Mouse (Mus musculus) gastrocnemius, adult 2 months (tissue): ENCODE measurements around the gene Rad51ap1. TPM values are rescaled to one million over a fixed set of nuclear protein-coding genes. Genes with fewer than 3 reads are reported as not detected.

Source experiments
- DNase-seq: peaks from one replicate; pipeline ENCODE4 v3.0.0; 2022
- H3K27ac ChIP-seq: fragments of 200-600 bp; 2 replicates; pipeline ENCODE4 v1.8.1; 2022; ENCODE audit warnings: mild to moderate bottlenecking
- H3K4me3 ChIP-seq: fragments of 200-600 bp; 2 replicates; pipeline ENCODE4 v1.8.1; 2022; ENCODE audit warnings: mild to moderate bottlenecking, moderate library complexity
- CTCF ChIP-seq: fragments of 200-600 bp; IDR thresholded peaks from 2 replicates; pipeline ENCODE4 v1.8.1; 2022; ENCODE audit warnings: antibody characterized with exemption, mild to moderate bottlenecking, moderate library complexity
- intact Hi-C: fragments of 180-260 bp; cut with DNase I; formaldehyde crosslinking; loops from one replicate; pipeline ENCODE4 v1.15.1; 2025
- long read RNA-seq, 2 experiments: library from polyadenylated mRNA; stranded (forward); transcript quantifications; one replicate each; pipeline ENCODE4 v2.0.0; 2021
- total RNA-seq, 2 experiments: library from RNA; stranded (reverse); gene quantifications; 2 replicates each; pipeline ENCODE4 v1.2.3; 2021

Rad51ap1 gene
- under 1 TPM in 1 of 2 experiments, not detected in 1; 0.47 TPM for total RNA-seq
- long read RNA-seq, experiment 1 = 0 reads
- long read RNA-seq, experiment 2 = 0 reads

- H3K27ac ChIP-seq = peak within 1 kb of the TSS; percentile 96
- intact Hi-C loops = loop anchor here (2.0 kb wide), 1 partner anchor 91 kb away; the partner anchor contains the start of gene Ndufa9
- TF ChIP-seq CTCF = no peak
These were observed at the start of gene Rad51ap1, which contains the start of gene D6Wsu163e for GRCm38 (mm10) chr6:126939487-126940171. TSS of gene Rad51ap1 (minus strand) at chr6:126939587. TSS of gene D6Wsu163e (plus strand) at chr6:126939962.

GRCm38 (mm10) chr6:126981539-126982234 lies 42.3 kb upstream of the Rad51ap1 start:
- Histone ChIP-seq H3K27ac (peak overlapping the region; percentile 24; the same call in 1 of the 2 replicates), H3K4me3 (no peak overlapping the region)
- DNase-seq = no peak
- TF ChIP-seq CTCF = no peak
- intact Hi-C loops = no loop called here

More at GRCm38 (mm10) chr6:126939487-126940171, at the start of gene Rad51ap1, which contains the start of gene D6Wsu163e:
- H3K4me3 ChIP-seq = peak within 1 kb of the TSS; percentile 86
- DNase-seq = peak; percentile 98

- peak; percentile 43 for DNase-seq
- Histone ChIP-seq H3K27ac (peak overlapping the region; percentile 70), H3K4me3 (no peak overlapping the region)
- TF ChIP-seq CTCF = no peak
- intact Hi-C loops = no loop called here
These were observed 27.0 kb upstream of the Rad51ap1 start for GRCm38 (mm10) chr6:126966241-126967026.

- DNase-seq = peak; percentile 67
These were observed 24.0 kb upstream of the Rad51ap1 start for GRCm38 (mm10) chr6:126963426-126963825.

GRCm38 (mm10) chr6:126962709-126963108 lies 23.3 kb upstream of the Rad51ap1 start:
- intact Hi-C loops = loop anchor here (5.0 kb wide), 1 partner anchor 55 kb away; the partner anchor contains the start of gene Fgf6
- Histone ChIP-seq H3K27ac (peak overlapping the region; percentile 25; the same call in 1 of the 2 replicates), H3K4me3 (no peak overlapping the region)
- no peak for DNase-seq
- no peak for TF ChIP-seq CTCF

More at GRCm38 (mm10) chr6:126963426-126963825, 24.0 kb upstream of the Rad51ap1 start:
- intact Hi-C loops = loop anchor here (5.0 kb wide), 1 partner anchor 54 kb away; the partner anchor contains the start of gene Fgf6
- Histone ChIP-seq H3K27ac (peak overlapping the region; percentile 25), H3K4me3 (no peak overlapping the region)
- TF ChIP-seq CTCF = no peak

- TF ChIP-seq CTCF = no peak
- DNase-seq = no peak
- intact Hi-C loops = loop anchor here (5.0 kb wide), 1 partner anchor 56 kb away; the partner anchor contains the start of gene Fgf6
- Histone ChIP-seq H3K4me3 (no peak overlapping the region), H3K27ac (peak overlapping the region; percentile 81)
These were observed 22.1 kb upstream of the Rad51ap1 start for GRCm38 (mm10) chr6:126961371-126962018.

- TF ChIP-seq CTCF = peak; percentile 95
- peak; percentile 85 for DNase-seq
- H3K27ac ChIP-seq = no peak overlapping the region
- intact Hi-C loops = loop anchor here (1.0 to 5.0 kb wide), 2 partner anchors 80 to 132 kb away; no protein-coding TSS in a partner anchor
- no peak overlapping the region for H3K4me3 ChIP-seq
These were observed 16.3 kb upstream of the Rad51ap1 start for GRCm38 (mm10) chr6:126955734-126956133.

GRCm38 (mm10) chr6:126948336-126948735 lies 8.9 kb upstream of the Rad51ap1 start:
- peak; percentile 71 for TF ChIP-seq CTCF
- H3K4me3 ChIP-seq = no peak overlapping the region
- H3K27ac ChIP-seq = no peak overlapping the region
- no peak for DNase-seq
- intact Hi-C loops = loop anchor here (2.0 kb wide), 1 partner anchor 174 kb away; no protein-coding TSS in a partner anchor

- no peak for DNase-seq
- TF ChIP-seq CTCF = peak; percentile 21; the same call in 1 of the 2 replicates
- intact Hi-C loops = no loop called here
- H3K4me3 ChIP-seq = peak overlapping the region; percentile 86
- H3K27ac ChIP-seq = peak overlapping the region; percentile 96
These were observed 1.1 kb upstream of the Rad51ap1 start for GRCm38 (mm10) chr6:126940451-126940850.

- H3K4me3 ChIP-seq = peak overlapping the region; percentile 86
- intact Hi-C loops = loop anchor here (2.0 kb wide), 1 partner anchor 90 kb away; the partner anchor contains the start of gene Ndufa9
These were observed 417 bp downstream of the Rad51ap1 start for GRCm38 (mm10) chr6:126938853-126939486.

GRCm38 (mm10) chr6:126938047-126938446 lies 1.3 kb downstream of the Rad51ap1 start:
- intact Hi-C loops = loop anchor here (2.0 kb wide), 1 partner anchor 89 kb away; the partner anchor contains the start of gene Ndufa9
- H3K4me3 ChIP-seq = no peak overlapping the region
- DNase-seq = no peak
- no peak; the same call in 1 of the 2 replicates for TF ChIP-seq CTCF
- H3K27ac ChIP-seq = no peak overlapping the region

More at GRCm38 (mm10) chr6:126938853-126939486, 417 bp downstream of the Rad51ap1 start:
- no peak for TF ChIP-seq CTCF
- H3K27ac ChIP-seq = peak overlapping the region; percentile 96; the same call in 1 of the 2 replicates
- DNase-seq = no peak
